Mouse (Mus musculus) neural tube, embryonic 15.5 days (tissue): Measurements from ENCODE around the gene Gan. TPM values are rescaled to one million over a fixed set of nuclear protein-coding genes. Genes with fewer than 3 reads are reported as not detected.

Experiments
- ATAC-seq: fragments of 200-750 bp; cut with Nextera tagmentation; 2 replicates; pipeline ENCODE4 v1.8.0; 2017; ENCODE audit warnings: mild to moderate bottlenecking, moderate TSS enrichment, moderate library complexity; ENCODE audit not compliant: low FRiP score
- H3K27ac ChIP-seq: fragments of 300-500 bp; sonication (generic); replicated peaks from 2 replicates; pipeline ENCODE4 v1.5.1; 2015; ENCODE audit warnings: mild to moderate bottlenecking, inconsistent platforms
- H3K27me3 ChIP-seq: fragments of 300-500 bp; sonication (generic); replicated peaks from 2 replicates; pipeline ENCODE4 v1.6.1; 2015; ENCODE audit warnings: inconsistent platforms
- H3K36me3 ChIP-seq: fragments of 300-500 bp; sonication (generic); 2 replicates; pipeline ENCODE4 v1.6.1; 2015; ENCODE audit warnings: inconsistent platforms
- H3K4me1 ChIP-seq: fragments of 300-500 bp; sonication (generic); 2 replicates; pipeline ENCODE4 v1.6.1; 2015; ENCODE audit warnings: inconsistent platforms
- H3K4me2 ChIP-seq: fragments of 300-500 bp; sonication (generic); 2 replicates; pipeline ENCODE4 v1.6.1; 2015; ENCODE audit warnings: inconsistent platforms, mild to moderate bottlenecking, moderate library complexity
- H3K4me3 ChIP-seq: fragments of 300-500 bp; sonication (generic); replicated peaks from 2 replicates; pipeline ENCODE4 v1.5.1; 2015; ENCODE audit warnings: mild to moderate bottlenecking, inconsistent platforms
- H3K9ac ChIP-seq: fragments of 300-500 bp; sonication (generic); replicated peaks from 2 replicates; pipeline ENCODE4 v1.6.1; 2015; ENCODE audit warnings: mild to moderate bottlenecking, inconsistent platforms
- H3K9me3 ChIP-seq: fragments of 300-500 bp; sonication (generic); replicated peaks from 2 replicates; pipeline ENCODE4 v1.6.1; 2016; ENCODE audit warnings: inconsistent platforms
- WGBS: fragments of 180-500 bp; shearing (Covaris S2); methylation state at CpG from one replicate; pipeline ENCODE4 v1.1.7; 2015; ENCODE audit warnings: mixed read lengths; 5-methylcytosine and 5-hydroxymethylcytosine counted together
- polyA plus RNA-seq: library from polyadenylated mRNA; unstranded; fragments of >200 nt; fragmentation: Nextera tagmentation; extraction: Ambion mirVana; gene quantifications from 2 replicates; pipeline ENCODE4 v1.2.1, GENCODE M21; 2015

Gene Gan
- polyA plus RNA-seq, 1 experiment from 2014 or later: 2.3 TPM

DNA sequence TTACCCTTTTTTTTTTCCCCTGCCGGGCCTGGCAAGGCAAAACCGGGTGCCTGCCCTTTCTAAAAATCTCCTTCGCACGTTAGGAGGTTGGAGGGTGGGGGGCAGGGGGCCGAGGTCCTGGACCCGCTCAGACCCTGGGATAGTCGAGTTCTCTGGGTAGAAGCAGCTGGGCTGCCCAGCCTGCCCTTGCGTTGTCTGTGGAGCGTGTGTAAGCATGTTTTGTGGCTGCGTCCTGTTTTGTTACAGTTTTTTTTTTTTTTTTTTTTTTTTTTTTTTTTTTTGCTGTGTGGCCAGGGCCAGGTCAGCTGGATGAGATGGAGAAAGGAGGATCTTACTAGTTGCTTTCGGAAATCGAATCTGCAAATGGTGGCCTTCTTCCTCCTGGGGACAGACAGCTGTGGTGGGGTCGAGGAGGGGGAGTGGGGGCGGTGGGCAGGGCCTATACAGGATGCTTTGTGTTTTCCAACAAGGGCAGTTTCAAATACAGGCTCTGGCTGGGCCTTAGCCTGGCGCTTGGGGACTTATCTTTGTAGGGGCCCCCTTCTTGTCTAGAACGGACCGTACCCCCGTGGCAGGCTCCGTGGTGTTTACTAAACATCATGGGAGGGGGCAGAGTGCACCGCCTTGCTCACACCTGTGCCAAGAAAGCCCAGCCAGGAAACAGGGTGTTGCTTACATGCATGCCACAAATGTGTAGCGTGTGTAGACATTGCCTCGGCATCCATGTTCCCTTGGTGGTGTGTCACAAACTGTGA lies 100.1 kb downstream of the Gan start:
- Histone ChIP-seq H3K27me3 (no peaks in the 10 kb centered on the region), H3K9ac (peak overlapping the region; percentile 96), H3K4me3 (peak overlapping the region; percentile 79), H3K9me3 (no peaks in the 10 kb centered on the region), H3K4me1 (peaks cover 50% of the 10 kb centered on the region), H3K27ac (peak overlapping the region; percentile 95), H3K4me2 (peak overlapping the region; percentile 93), H3K36me3 (no peaks in the 10 kb centered on the region)
- no peak for ATAC-seq
- WGBS: 2% methylated on average over 22 of the region's 22 CpGs

GRCm38 (mm10) chr8:117258576-117259040 lies 100.7 kb downstream of the Gan start:
- Histone ChIP-seq H3K4me2 (peak overlapping the region; percentile 93), H3K36me3 (no peaks in the 10 kb centered on the region), H3K27me3 (no peaks in the 10 kb centered on the region), H3K27ac (peak overlapping the region; percentile 95), H3K4me1 (peaks cover 56% of the 10 kb centered on the region), H3K9me3 (no peaks in the 10 kb centered on the region), H3K9ac (peak overlapping the region; percentile 96), H3K4me3 (peak overlapping the region; percentile 79)
- WGBS: 22% methylated on average over 6 of the region's 6 CpGs
- no peak for ATAC-seq

DNA sequence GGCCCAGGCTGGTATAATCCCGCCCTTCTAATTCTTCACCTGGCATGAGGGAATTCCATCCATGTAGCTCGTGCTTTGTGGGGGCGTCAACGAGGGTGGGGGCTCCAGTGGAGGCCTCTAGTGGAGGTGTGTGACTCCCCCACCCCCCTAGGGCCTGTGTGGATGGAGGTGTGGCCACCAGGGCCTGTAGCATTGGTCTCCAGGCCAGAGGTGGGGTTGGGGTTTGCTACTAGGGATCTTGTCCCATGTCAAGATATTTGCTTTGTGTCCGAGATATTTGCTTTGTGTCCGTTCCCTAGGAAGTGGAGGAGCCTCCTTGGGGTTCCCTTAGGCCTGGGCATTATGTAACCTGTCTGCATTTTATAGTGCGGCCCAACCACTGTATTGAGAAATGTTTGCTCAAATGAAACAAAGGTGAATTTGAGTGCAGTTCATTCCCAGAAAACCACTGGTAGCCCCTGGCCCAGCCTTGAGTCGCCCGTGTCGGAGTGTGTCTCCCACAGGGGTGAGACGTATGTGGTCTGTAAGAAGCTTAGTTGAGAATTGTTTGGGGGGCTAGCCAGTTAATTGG lies 101.6 kb downstream of the Gan start:
- no peak for ATAC-seq
- 27% methylated on average over 11 of the region's 11 CpGs for whole genome bisulfite sequencing
- peaks cover 58% of the 10 kb centered on the region for H3K4me1 ChIP-seq

DNA sequence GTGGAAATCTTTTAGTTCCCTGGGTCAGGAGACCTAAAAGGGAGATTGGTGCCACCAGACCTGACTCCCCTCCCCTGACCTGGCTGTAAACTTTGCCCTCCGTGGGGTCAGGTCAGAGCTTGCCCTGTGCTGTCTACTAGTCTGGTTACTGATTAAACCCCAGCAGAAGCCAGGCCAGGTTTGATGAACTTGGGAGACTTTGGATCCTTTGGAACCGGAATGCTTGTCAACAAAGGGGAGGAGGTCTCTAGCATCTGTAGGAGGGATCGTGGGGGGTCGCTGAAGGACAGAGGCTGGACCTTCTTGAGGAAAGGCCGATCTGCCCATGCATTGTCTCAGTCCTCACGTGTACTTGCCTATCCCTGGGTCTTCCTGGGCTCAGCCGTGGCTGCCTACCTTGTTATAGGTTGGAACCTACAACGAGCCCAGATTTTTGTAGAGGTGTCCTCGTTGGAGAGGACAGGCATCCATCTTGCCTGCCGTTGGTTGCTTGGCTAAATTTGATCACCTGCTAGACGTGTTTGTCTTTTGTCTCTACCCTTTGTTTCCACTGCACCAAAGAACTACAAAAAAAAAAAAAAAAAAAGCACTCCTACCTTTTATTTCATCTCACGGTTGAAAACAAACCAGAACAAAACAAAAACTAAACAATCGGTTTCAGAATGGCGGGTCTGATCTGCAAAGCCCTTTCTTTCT lies 102.4 kb downstream of the Gan start:
- Histone ChIP-seq H3K4me2 (peak overlapping the region; percentile 93), H3K27ac (peak overlapping the region; percentile 95), H3K9me3 (no peaks in the 10 kb centered on the region), H3K27me3 (no peaks in the 10 kb centered on the region), H3K36me3 (no peaks in the 10 kb centered on the region), H3K4me1 (peaks cover 65% of the 10 kb centered on the region), H3K9ac (peak overlapping the region; percentile 96), H3K4me3 (peak overlapping the region; percentile 79)
- ATAC-seq: no peak
- 8% methylated on average over 14 of the region's 14 CpGs for WGBS

More for the DNA sequence above, 101.6 kb downstream of the Gan start:
- Histone ChIP-seq H3K27ac (peak overlapping the region; percentile 95), H3K9ac (peak overlapping the region; percentile 96), H3K27me3 (no peaks in the 10 kb centered on the region), H3K9me3 (no peaks in the 10 kb centered on the region), H3K4me2 (peak overlapping the region; percentile 93), H3K4me3 (peak overlapping the region; percentile 79), H3K36me3 (no peaks in the 10 kb centered on the region)

GRCm38 (mm10) chr8:117260930-117261475 lies 103.1 kb downstream of the Gan start:
- H3K4me1 ChIP-seq: peaks cover 62% of the 10 kb centered on the region
- WGBS: 20% methylated on average over 14 of the region's 14 CpGs

GRCm38 (mm10) chr8:117261702-117262101 lies 103.8 kb downstream of the Gan start:
- peak overlapping the region; percentile 79 for H3K4me3 ChIP-seq
- no peaks in the 10 kb centered on the region for H3K9me3 ChIP-seq
- no peak overlapping the region for H3K27ac ChIP-seq
- H3K4me2 ChIP-seq: peak overlapping the region; percentile 93
- no peak for ATAC-seq
- no peaks in the 10 kb centered on the region for H3K27me3 ChIP-seq
- 23% methylated on average over 9 of the region's 9 CpGs for WGBS
- H3K4me1 ChIP-seq: peaks cover 60% of the 10 kb centered on the region
- H3K36me3 ChIP-seq: no peaks in the 10 kb centered on the region
- H3K9ac ChIP-seq: peak overlapping the region; percentile 96; the same call in 1 of the 2 replicates

More at GRCm38 (mm10) chr8:117260930-117261475, 103.1 kb downstream of the Gan start:
- Histone ChIP-seq H3K9me3 (no peaks in the 10 kb centered on the region), H3K4me2 (peak overlapping the region; percentile 93), H3K36me3 (no peaks in the 10 kb centered on the region), H3K4me3 (peak overlapping the region; percentile 79), H3K27me3 (no peaks in the 10 kb centered on the region), H3K27ac (peak overlapping the region; percentile 95), H3K9ac (peak overlapping the region; percentile 96)
- ATAC-seq: no peak

- H3K4me1 ChIP-seq: peaks cover 67% of the 10 kb centered on the region
- H3K4me3 ChIP-seq: no peak overlapping the region
- no peak overlapping the region for H3K9ac ChIP-seq
- H3K36me3 ChIP-seq: no peaks in the 10 kb centered on the region
- no peak for ATAC-seq
- H3K27ac ChIP-seq: no peak overlapping the region
- H3K9me3 ChIP-seq: no peaks in the 10 kb centered on the region
- 64% methylated on average over 8 of the region's 8 CpGs for WGBS
- no peak overlapping the region for H3K4me2 ChIP-seq
- H3K27me3 ChIP-seq: no peaks in the 10 kb centered on the region
Observed at GRCm38 (mm10) chr8:117262685-117263084, 104.8 kb downstream of the Gan start.

GRCm38 (mm10) chr8:117263442-117263841 lies 105.5 kb downstream of the Gan start:
- Histone ChIP-seq H3K4me2 (no peak overlapping the region), H3K9me3 (no peaks in the 10 kb centered on the region), H3K36me3 (no peaks in the 10 kb centered on the region), H3K4me1 (peaks cover 70% of the 10 kb centered on the region), H3K27ac (no peak overlapping the region), H3K9ac (no peak overlapping the region), H3K27me3 (no peaks in the 10 kb centered on the region), H3K4me3 (no peak overlapping the region)
- no peak for ATAC-seq
- 76% methylated on average over 6 of the region's 6 CpGs for WGBS

DNA sequence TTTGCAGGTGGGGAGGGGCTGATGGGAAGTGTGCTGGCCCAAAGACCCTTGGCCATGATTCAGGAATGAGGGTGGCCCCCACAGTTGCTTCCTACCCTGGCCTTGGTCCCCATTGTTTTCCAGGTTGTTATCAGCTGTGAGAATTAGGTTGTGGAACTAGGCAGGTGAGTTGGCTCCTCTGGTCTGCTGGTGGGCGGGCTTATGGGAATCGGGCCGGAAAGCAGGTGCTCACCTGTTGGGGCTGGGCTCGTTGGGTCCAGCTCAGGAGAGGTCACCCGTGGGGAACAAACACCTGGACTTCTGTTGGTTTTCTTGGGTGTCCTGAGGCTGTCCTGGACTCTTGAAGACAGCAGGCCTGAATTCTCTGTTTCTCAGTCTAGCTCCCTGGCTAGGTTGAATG lies 107.1 kb downstream of the Gan start:
- Histone ChIP-seq H3K27me3 (no peaks in the 10 kb centered on the region), H3K27ac (no peak overlapping the region), H3K9me3 (no peaks in the 10 kb centered on the region), H3K36me3 (no peaks in the 10 kb centered on the region), H3K9ac (no peak overlapping the region), H3K4me1 (peaks cover 54% of the 10 kb centered on the region), H3K4me3 (no peak overlapping the region), H3K4me2 (no peak overlapping the region)
- ATAC-seq: no peak
- 94% methylated on average over 5 of the region's 5 CpGs for WGBS
